18 mouse cellular contexts compared by ENCODE assay signal in genomic region chr8:121857331-121857730, GRCm38 (mm10). TPM values are rescaled to one million over a fixed set of nuclear protein-coding genes. Genes with fewer than 3 reads are reported as not detected.
DNase-seq lines count a peak whose midpoint lies in the region; ATAC-seq and TF ChIP-seq lines count a peak whose summit lies in the region.
"Had no signal": no experiment of that assay in that cellular context is flagged by ENCODE, and none has a peak within 500 bp of the region (broad histone marks: within the 10 kb centered on the region; RNA-seq: fewer than 3 reads in every experiment).

No protein-coding gene starts in this region.

- WGBS in kidney, postnatal 0 days: 43% methylated on average over 9 of the region's 9 CpGs

- H3K9me3 ChIP-seq in kidney, postnatal 0 days (replicated peaks; ENCODE audit: low read length): no peaks in the 10 kb centered on the region
- H3K9me3 ChIP-seq: neural tube, embryonic 13.5 days; stomach, embryonic 15.5 days had no signal

- H3K4me3 ChIP-seq in kidney, postnatal 0 days (replicated peaks; ENCODE audit: low read depth, low read length): no peak overlapping the region
- H3K4me3 ChIP-seq: neural tube, embryonic 13.5 days; stomach, embryonic 15.5 days had no signal

- no peak for TF ChIP-seq CTCF in kidney, postnatal 0 days (IDR thresholded peaks at IDR 0.05; ENCODE audit: low read depth)

- no peak overlapping the region for H3K27ac ChIP-seq in kidney, postnatal 0 days
- H3K27ac ChIP-seq: neural tube, embryonic 13.5 days; stomach, embryonic 15.5 days had no signal

- DNase-seq in cerebellum, postnatal 4 days (ENCODE audit: low spot score in 2 of 2): no peak
- DNase-seq in kidney, postnatal 0 days (ENCODE audit: low spot score): peak; percentile 48
- DNase-seq in kidney, postnatal 4 days: no peak
- DNase-seq in cerebellum, adult 8-10 months: peak; percentile 91
- DNase-seq in gastrocnemius, postnatal 25 days: peak; percentile 79
- no peak for DNase-seq in lung, postnatal 10 days
- no peak for DNase-seq in adrenal gland, postnatal 10 days
- DNase-seq: adrenal gland, postnatal 36 days; heart, postnatal 10 days; kidney, postnatal 10 days; layer of hippocampus, adult 9-11 months; lung, embryonic 14.5 days; spleen, adult 18-20 months; thymus, postnatal 4 days had no signal

- no peaks in the 10 kb centered on the region for H3K4me1 ChIP-seq in kidney, postnatal 0 days (replicated peaks; ENCODE audit: insufficient read depth, low read length)
- H3K4me1 ChIP-seq: neural tube, embryonic 13.5 days had no signal

- no peak overlapping the region for H3K9ac ChIP-seq in kidney, postnatal 0 days (ENCODE audit: low read depth, low read length)
- H3K9ac ChIP-seq: lung, embryonic 14.5 days; neural tube, embryonic 13.5 days; stomach, embryonic 15.5 days had no signal

- ATAC-seq in cerebellum, adult (ENCODE audit: insufficient number of reproducible peaks, low FRiP score, low TSS enrichment): peak; percentile 92
- 0 out of 2 replicates have a peak, but pooled peaks have one; percentile 16 for ATAC-seq in kidney, postnatal 0 days (replicated peaks; ENCODE audit: low FRiP score, low read depth)
- ATAC-seq: activated CD4-positive, CD25-positive, alpha-beta regulatory T cell, adult 4 months had no signal

- H3K36me3 ChIP-seq in kidney, postnatal 0 days (ENCODE audit: insufficient read depth, low read length): no peaks in the 10 kb centered on the region
- H3K36me3 ChIP-seq: neural tube, embryonic 13.5 days; stomach, embryonic 15.5 days had no signal

- no peaks in the 10 kb centered on the region for H3K27me3 ChIP-seq in kidney, postnatal 0 days (ENCODE audit: insufficient read depth, low read length)
- H3K27me3 ChIP-seq: neural tube, embryonic 13.5 days; stomach, embryonic 15.5 days had no signal

- no peak overlapping the region for H3K4me2 ChIP-seq in kidney, postnatal 0 days (ENCODE audit: low read length)
- H3K4me2 ChIP-seq: lung, embryonic 14.5 days; neural tube, embryonic 13.5 days; stomach, embryonic 15.5 days had no signal

RNA-seq across cellular contexts. Expression of gene Klhdc4, which starts 28.0 kb away (rescaled TPM):
- polyA plus RNA-seq in kidney, postnatal 0 days (2015; fragmentation: Nextera tagmentation; extraction: Ambion mirVana): 21.2 and 25.3 TPM in 2 replicates
- total RNA-seq in gastrocnemius, postnatal 25 days (2021): 1 to 10 TPM; 8.1 to 9.1 TPM
- 10 to 100 TPM; 18.0 to 20.4 TPM for total RNA-seq in adrenal gland, postnatal 10 days (2021)

RNA-seq across cellular contexts. Expression of gene Slc7a5, which starts 50.2 kb away (rescaled TPM):
- 9.2 and 10.2 TPM in 2 replicates for polyA plus RNA-seq in kidney, postnatal 0 days (2015; fragmentation: Nextera tagmentation; extraction: Ambion mirVana)
- 1 to 10 TPM; 1.8 to 2.0 TPM for total RNA-seq in gastrocnemius, postnatal 25 days (2021)
- 10 to 100 TPM; 32.0 to 47.2 TPM for total RNA-seq in adrenal gland, postnatal 10 days (2021)

Comparison
In these comparisons a context has a peak if more than half of its experiments do, and no peak if none do; other contexts are left out.
1. DNase-seq: peak in kidney, postnatal 0 days (single experiment), cerebellum, adult 8-10 months (single experiment) and gastrocnemius, postnatal 25 days (single experiment); none in cerebellum, postnatal 4 days (0 of 2), kidney, postnatal 4 days (0 of 2), lung, postnatal 10 days (single experiment) and adrenal gland, postnatal 10 days (single experiment).
2. RNA of gene Slc7a5, which starts 50.2 kb away (total RNA-seq): 32.0 to 47.2 TPM in adrenal gland, postnatal 10 days; 1.8 to 2.0 TPM in gastrocnemius, postnatal 25 days; every median in the first group is over 10 times any median in the second.